Mouse (Mus musculus): ENCODE measurements around the gene Olfr92. TPM values are rescaled to one million over a fixed set of nuclear protein-coding genes. Genes with fewer than 3 reads are reported as not detected.

Olfr92 gene
- polyA plus RNA-seq, 1 experiment from 2014 or later, result not detected

DNA sequence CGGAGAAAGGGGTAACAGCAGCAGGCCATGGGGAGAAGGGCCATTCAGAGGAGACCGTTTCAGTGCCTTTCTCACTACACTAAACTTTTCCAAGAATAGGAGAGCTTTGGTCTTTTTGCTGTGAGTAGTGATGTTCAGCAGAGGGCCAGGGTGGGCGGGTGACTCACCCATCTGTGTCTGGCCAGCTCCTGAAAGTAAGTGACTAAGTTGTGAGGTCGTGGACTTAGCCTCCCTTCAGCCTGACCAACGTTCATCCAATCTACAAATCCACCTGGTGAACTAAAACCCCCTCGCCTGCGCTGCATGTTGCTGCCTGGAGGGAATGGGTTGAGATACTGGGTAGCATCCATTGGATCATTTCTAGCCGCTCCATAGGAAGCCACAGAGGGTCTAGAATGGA, 49.8 kb downstream of the Olfr92 start:
- Histone ChIP-seq H3K4me3 (ENCODE audit: low read depth, low read length) (no peak overlapping the region), H3K9me3 (replicated peaks; ENCODE audit: control insufficient read depth, low read length) (no peaks in the 10 kb centered on the region), H3K27me3 (ENCODE audit: control insufficient read depth, insufficient read depth, low read depth, low read length) (no peaks in the 10 kb centered on the region), H3K9ac (ENCODE audit: low read depth, low read length) (no peak overlapping the region), H3K4me1 (ENCODE audit: control insufficient read depth, low read depth, low read length) (no peaks in the 10 kb centered on the region), H3K27ac (ENCODE audit: low read length) (no peak overlapping the region), H3K4me2 (ENCODE audit: low read depth, low read length) (no peak overlapping the region), H3K36me3 (ENCODE audit: control insufficient read depth, insufficient read depth) (no peaks in the 10 kb centered on the region)
- 59% methylated on average over 8 of the region's 8 CpGs for WGBS (ENCODE audit: insufficient replicate concordance)
- no peak for ATAC-seq (ENCODE audit: low read depth)

DNA sequence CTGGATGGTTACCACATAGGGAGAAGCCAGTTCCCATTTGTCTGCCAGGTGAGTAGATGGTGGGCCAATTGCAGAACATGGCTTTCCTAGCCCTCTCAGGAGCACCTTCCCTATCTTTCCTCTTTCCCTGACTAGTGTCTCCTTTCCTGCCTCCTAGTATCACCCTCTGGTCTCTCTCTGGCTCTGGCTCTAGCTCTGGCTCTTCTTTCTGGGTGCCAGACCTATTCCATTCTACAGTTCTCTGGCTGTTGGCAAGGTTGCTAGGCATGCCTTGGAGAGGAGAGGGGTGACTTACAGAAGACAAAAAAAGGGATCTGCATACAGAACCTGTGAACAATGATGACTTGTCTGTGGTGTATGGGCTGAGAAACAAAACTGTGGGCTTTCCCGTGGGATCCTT, 52.0 kb downstream of the Olfr92 start:
- Histone ChIP-seq H3K4me3 (ENCODE audit: low read depth, low read length) (no peak overlapping the region), H3K4me2 (ENCODE audit: low read depth, low read length) (no peak overlapping the region), H3K4me1 (ENCODE audit: control insufficient read depth, low read depth, low read length) (no peaks in the 10 kb centered on the region), H3K9me3 (replicated peaks; ENCODE audit: control insufficient read depth, low read length) (no peaks in the 10 kb centered on the region), H3K9ac (ENCODE audit: low read depth, low read length) (no peak overlapping the region), H3K27ac (ENCODE audit: low read length) (no peak overlapping the region), H3K36me3 (ENCODE audit: control insufficient read depth, insufficient read depth) (no peaks in the 10 kb centered on the region), H3K27me3 (ENCODE audit: control insufficient read depth, insufficient read depth, low read depth, low read length) (no peaks in the 10 kb centered on the region)
- 61% methylated on average over 1 of the region's 1 CpGs for WGBS (ENCODE audit: insufficient replicate concordance)
- no peak for ATAC-seq (ENCODE audit: low read depth)

GRCm38 (mm10) chr17:37065993-37066392, 53.9 kb downstream of the Olfr92 start:
- 63% methylated on average over 2 of the region's 2 CpGs for WGBS (ENCODE audit: insufficient replicate concordance)
- no peak for ATAC-seq (ENCODE audit: low read depth)
- Histone ChIP-seq H3K36me3 (ENCODE audit: control insufficient read depth, insufficient read depth) (no peaks in the 10 kb centered on the region), H3K4me2 (ENCODE audit: low read depth, low read length) (no peak overlapping the region), H3K4me1 (ENCODE audit: control insufficient read depth, low read depth, low read length) (no peaks in the 10 kb centered on the region), H3K4me3 (ENCODE audit: low read depth, low read length) (no peak overlapping the region), H3K27me3 (ENCODE audit: control insufficient read depth, insufficient read depth, low read depth, low read length) (no peaks in the 10 kb centered on the region), H3K27ac (ENCODE audit: low read length) (no peak overlapping the region), H3K9me3 (replicated peaks; ENCODE audit: control insufficient read depth, low read length) (no peaks in the 10 kb centered on the region), H3K9ac (ENCODE audit: low read depth, low read length) (no peak overlapping the region)

DNA sequence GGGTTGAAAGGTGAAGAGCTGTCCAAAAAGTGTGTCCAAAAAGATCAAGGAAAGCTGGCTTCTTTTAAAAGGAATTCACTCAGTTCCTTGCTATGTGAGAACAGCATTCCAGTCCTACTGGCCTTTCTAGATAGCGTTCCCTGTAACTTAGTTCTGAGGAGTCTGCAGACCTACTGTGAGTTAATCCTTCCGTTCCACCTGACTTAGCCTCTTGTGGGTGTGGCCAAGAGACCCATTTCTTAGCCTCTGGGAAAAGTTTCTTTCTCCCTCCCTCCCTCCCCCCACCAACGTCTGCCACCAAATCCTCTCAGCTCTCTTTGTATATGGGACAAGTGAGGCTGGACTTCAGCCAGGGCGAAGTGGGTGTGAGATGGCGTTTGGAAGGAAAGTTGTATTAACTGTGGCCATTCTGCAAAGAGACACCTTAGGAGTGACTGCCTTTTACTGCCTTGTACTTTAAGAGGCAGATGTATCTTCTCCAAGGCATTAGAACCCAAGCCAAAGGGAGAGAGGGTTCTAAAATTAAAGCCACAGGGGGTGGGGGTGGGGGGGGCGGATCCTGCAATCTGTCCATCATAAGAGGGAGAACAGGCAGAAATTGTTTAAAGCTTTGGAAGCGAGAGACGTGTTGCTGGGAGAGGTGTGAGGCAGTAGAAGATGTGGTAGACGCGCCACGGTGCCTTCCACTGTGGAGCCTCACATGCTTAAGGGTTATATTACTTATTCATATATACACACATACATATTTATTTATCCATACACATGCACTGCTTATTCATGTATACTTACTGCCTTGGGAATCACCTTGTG, 56.0 kb downstream of the Olfr92 start:
- no peak overlapping the region for H3K4me3 ChIP-seq (ENCODE audit: low read depth, low read length)
- H3K9me3 ChIP-seq (replicated peaks; ENCODE audit: control insufficient read depth, low read length), result no peaks in the 10 kb centered on the region
- no peak overlapping the region for H3K9ac ChIP-seq (ENCODE audit: low read depth, low read length)
- H3K27ac ChIP-seq (ENCODE audit: low read length), result no peak overlapping the region
- H3K36me3 ChIP-seq (ENCODE audit: control insufficient read depth, insufficient read depth), result no peaks in the 10 kb centered on the region
- H3K4me2 ChIP-seq (ENCODE audit: low read depth, low read length), result no peak overlapping the region
- WGBS (ENCODE audit: insufficient replicate concordance), result 75% methylated on average over 11 of the region's 11 CpGs
- ATAC-seq (ENCODE audit: low read depth), result no peak
- no peaks in the 10 kb centered on the region for H3K4me1 ChIP-seq (ENCODE audit: control insufficient read depth, low read depth, low read length)
- no peaks in the 10 kb centered on the region for H3K27me3 ChIP-seq (ENCODE audit: control insufficient read depth, insufficient read depth, low read depth, low read length)

- H3K27me3 ChIP-seq (ENCODE audit: control insufficient read depth, insufficient read depth, low read depth, low read length), result no peaks in the 10 kb centered on the region
- H3K4me2 ChIP-seq (ENCODE audit: low read depth, low read length), result no peak overlapping the region
- H3K9me3 ChIP-seq (replicated peaks; ENCODE audit: control insufficient read depth, low read length), result no peaks in the 10 kb centered on the region
- H3K36me3 ChIP-seq (ENCODE audit: control insufficient read depth, insufficient read depth), result no peaks in the 10 kb centered on the region
- no peaks in the 10 kb centered on the region for H3K4me1 ChIP-seq (ENCODE audit: control insufficient read depth, low read depth, low read length)
- H3K27ac ChIP-seq (ENCODE audit: low read length), result no peak overlapping the region
- ATAC-seq (ENCODE audit: low read depth), result no peak
- no peak overlapping the region for H3K9ac ChIP-seq (ENCODE audit: low read depth, low read length)
- no peak overlapping the region for H3K4me3 ChIP-seq (ENCODE audit: low read depth, low read length)
- 58% methylated on average over 10 of the region's 10 CpGs for WGBS (ENCODE audit: insufficient replicate concordance)
These were observed 56.8 kb downstream of the Olfr92 start for GRCm38 (mm10) chr17:37063063-37063462.

DNA sequence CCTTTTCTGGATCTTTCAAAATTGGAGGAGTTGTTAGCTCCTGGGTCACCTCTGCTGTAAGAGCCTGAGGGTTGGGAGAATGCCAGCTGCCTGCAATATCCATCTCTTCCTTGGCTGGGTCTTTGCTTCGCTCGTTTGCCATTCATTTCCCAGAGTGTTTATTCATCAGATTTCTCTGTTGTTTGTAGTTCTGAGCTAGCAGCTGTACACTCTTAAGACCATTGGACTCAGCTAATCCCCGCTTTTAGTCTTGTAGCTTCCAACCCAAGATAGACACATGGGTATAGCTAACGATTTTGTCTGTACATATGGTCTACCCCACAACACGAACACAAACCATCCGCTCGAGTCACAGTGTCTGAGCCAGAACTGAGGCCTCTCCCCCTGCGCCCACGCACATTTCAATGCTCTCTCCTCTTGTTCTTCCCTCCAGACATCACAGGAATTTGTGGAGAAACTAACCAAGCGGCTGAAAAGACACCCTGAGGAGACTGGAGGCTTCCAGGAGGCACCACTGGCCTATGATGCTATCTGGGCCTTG, 57.7 kb downstream of the Olfr92 start:
- ATAC-seq (ENCODE audit: low read depth), result no peak
- Histone ChIP-seq H3K27ac (ENCODE audit: low read length) (no peak overlapping the region), H3K36me3 (ENCODE audit: control insufficient read depth, insufficient read depth) (no peaks in the 10 kb centered on the region), H3K9ac (ENCODE audit: low read depth, low read length) (no peak overlapping the region), H3K27me3 (ENCODE audit: control insufficient read depth, insufficient read depth, low read depth, low read length) (no peaks in the 10 kb centered on the region), H3K4me2 (ENCODE audit: low read depth, low read length) (no peak overlapping the region), H3K4me3 (ENCODE audit: low read depth, low read length) (no peak overlapping the region), H3K4me1 (ENCODE audit: control insufficient read depth, low read depth, low read length) (no peaks in the 10 kb centered on the region), H3K9me3 (replicated peaks; ENCODE audit: control insufficient read depth, low read length) (no peaks in the 10 kb centered on the region)
- WGBS (ENCODE audit: insufficient replicate concordance), result 67% methylated on average over 10 of the region's 10 CpGs

- ATAC-seq (ENCODE audit: low read depth), result no peak
- no peaks in the 10 kb centered on the region for H3K9me3 ChIP-seq (replicated peaks; ENCODE audit: control insufficient read depth, low read length)
These were observed 58.5 kb downstream of the Olfr92 start for GRCm38 (mm10) chr17:37061435-37061834.

More at GRCm38 (mm10) chr17:37061435-37061834, 58.5 kb downstream of the Olfr92 start:
- no peaks in the 10 kb centered on the region for H3K27me3 ChIP-seq (ENCODE audit: control insufficient read depth, insufficient read depth, low read depth, low read length)
- no peak overlapping the region for H3K27ac ChIP-seq (ENCODE audit: low read length)
- no peak overlapping the region for H3K4me3 ChIP-seq (ENCODE audit: low read depth, low read length)
- H3K4me1 ChIP-seq (ENCODE audit: control insufficient read depth, low read depth, low read length), result no peaks in the 10 kb centered on the region
- no peak overlapping the region for H3K9ac ChIP-seq (ENCODE audit: low read depth, low read length)
- H3K36me3 ChIP-seq (ENCODE audit: control insufficient read depth, insufficient read depth), result no peaks in the 10 kb centered on the region
- no peak overlapping the region for H3K4me2 ChIP-seq (ENCODE audit: low read depth, low read length)
- WGBS (ENCODE audit: insufficient replicate concordance), result 69% methylated on average over 3 of the region's 3 CpGs

Other genes starting within 250 kb of the Olfr92 start
- gene Trim40, start 230.0 kb downstream of the Olfr92 start, polyA plus RNA-seq (2015; fragmentation: Nextera tagmentation; extraction: Ambion mirVana), result not detected in 2 replicates
- gene Trim31, start 222.0 kb downstream of the Olfr92 start, polyA plus RNA-seq (2015; fragmentation: Nextera tagmentation; extraction: Ambion mirVana), result 0.27 TPM in 1 of 2 replicates, not detected in the other
- 0.08 TPM in 1 of 2 replicates, not detected in the other for gene Rnf39, start 177.2 kb downstream of the Olfr92 start, polyA plus RNA-seq (2015; fragmentation: Nextera tagmentation; extraction: Ambion mirVana)
- gene Ppp1r11, start 168.3 kb downstream of the Olfr92 start, polyA plus RNA-seq (2015; fragmentation: Nextera tagmentation; extraction: Ambion mirVana), result 23.9 and 28.8 TPM in 2 replicates
- 20.9 and 21.3 TPM in 2 replicates for gene Znrd1, start 161.5 kb downstream of the Olfr92 start, polyA plus RNA-seq (2015; fragmentation: Nextera tagmentation; extraction: Ambion mirVana)
- 2.5 and 3.0 TPM in 2 replicates for gene Znrd1as, start 161.5 kb downstream of the Olfr92 start, polyA plus RNA-seq (2015; fragmentation: Nextera tagmentation; extraction: Ambion mirVana)
- gene 2410137M14Rik, start 138.9 kb downstream of the Olfr92 start, polyA plus RNA-seq (2015; fragmentation: Nextera tagmentation; extraction: Ambion mirVana), result not detected in 2 replicates
- not detected in 2 replicates for gene H2-M5, start 130.6 kb downstream of the Olfr92 start, polyA plus RNA-seq (2015; fragmentation: Nextera tagmentation; extraction: Ambion mirVana)
- gene Zfp57, start 118.9 kb downstream of the Olfr92 start, polyA plus RNA-seq (2015; fragmentation: Nextera tagmentation; extraction: Ambion mirVana), result 2.9 and 3.4 TPM in 2 replicates
- gene Mog, start 96.7 kb downstream of the Olfr92 start, polyA plus RNA-seq (2015; fragmentation: Nextera tagmentation; extraction: Ambion mirVana), result not detected in 2 replicates
- gene Gabbr1, start 74.1 kb downstream of the Olfr92 start, polyA plus RNA-seq (2015; fragmentation: Nextera tagmentation; extraction: Ambion mirVana), result 0.46 and 1.0 TPM in 2 replicates
- gene Olfr90, start 31.6 kb downstream of the Olfr92 start, polyA plus RNA-seq (2015; fragmentation: Nextera tagmentation; extraction: Ambion mirVana), result not detected in 2 replicates
- not detected in 2 replicates for gene Olfr91, start 21.8 kb downstream of the Olfr92 start, polyA plus RNA-seq (2015; fragmentation: Nextera tagmentation; extraction: Ambion mirVana)
- not detected in 2 replicates for gene Olfr93, start 41.4 kb upstream of the Olfr92 start, polyA plus RNA-seq (2015; fragmentation: Nextera tagmentation; extraction: Ambion mirVana)
- not detected in 2 replicates for gene Ubd, start 73.8 kb upstream of the Olfr92 start, polyA plus RNA-seq (2015; fragmentation: Nextera tagmentation; extraction: Ambion mirVana)
- gene Olfr94, start 80.9 kb upstream of the Olfr92 start, polyA plus RNA-seq (2015; fragmentation: Nextera tagmentation; extraction: Ambion mirVana), result not detected in 2 replicates
- gene Olfr95, start 93.0 kb upstream of the Olfr92 start, polyA plus RNA-seq (2015; fragmentation: Nextera tagmentation; extraction: Ambion mirVana), result not detected in 2 replicates
- not detected in 2 replicates for gene Olfr96, start 100.1 kb upstream of the Olfr92 start, polyA plus RNA-seq (2015; fragmentation: Nextera tagmentation; extraction: Ambion mirVana)
- not detected in 2 replicates for gene Olfr97, start 117.2 kb upstream of the Olfr92 start, polyA plus RNA-seq (2015; fragmentation: Nextera tagmentation; extraction: Ambion mirVana)
- gene Olfr98, start 143.7 kb upstream of the Olfr92 start, polyA plus RNA-seq (2015; fragmentation: Nextera tagmentation; extraction: Ambion mirVana), result not detected in 2 replicates
- gene H2-M3, start 150.1 kb upstream of the Olfr92 start, polyA plus RNA-seq (2015; fragmentation: Nextera tagmentation; extraction: Ambion mirVana), result 2.2 and 2.6 TPM in 2 replicates
- gene Olfr99, start 163.4 kb upstream of the Olfr92 start, polyA plus RNA-seq (2015; fragmentation: Nextera tagmentation; extraction: Ambion mirVana), result not detected in 2 replicates
- not detected in 2 replicates for gene Olfr101, start 184.2 kb upstream of the Olfr92 start, polyA plus RNA-seq (2015; fragmentation: Nextera tagmentation; extraction: Ambion mirVana)
- gene Olfr102, start 197.0 kb upstream of the Olfr92 start, polyA plus RNA-seq (2015; fragmentation: Nextera tagmentation; extraction: Ambion mirVana), result not detected in 2 replicates
- not detected in 2 replicates for gene Olfr103, start 219.6 kb upstream of the Olfr92 start, polyA plus RNA-seq (2015; fragmentation: Nextera tagmentation; extraction: Ambion mirVana)
- not detected in 2 replicates for gene Olfr104-ps, start 239.5 kb upstream of the Olfr92 start, polyA plus RNA-seq (2015; fragmentation: Nextera tagmentation; extraction: Ambion mirVana)

Measured in liver, embryonic 16.5 days (tissue).